Mouse (Mus musculus) lung, adult 2 months (tissue): ENCODE data around the gene Slc26a8.

ENCODE experiments used
- CTCF ChIP-seq: fragments of 200-500 bp; IDR thresholded peaks from 2 replicates; pipeline ENCODE4 v1.5.1; 2011; ENCODE audit warnings: mild to moderate bottlenecking, low read length, control low read depth; ENCODE audit not compliant: insufficient read depth
- POLR2A ChIP-seq: fragments of 200-500 bp; IDR thresholded peaks from 2 replicates; pipeline ENCODE4 v1.6.1; 2011; ENCODE audit warnings: low read depth, mild to moderate bottlenecking, control low read depth, low read length, borderline replicate concordance; ENCODE audit errors: extremely low read depth

- TF ChIP-seq CTCF (no peak), POLR2A (no peak)
Observed at GRCm38 (mm10) chr17:28640113-28640512, 49.9 kb downstream of the Slc26a8 start.
